Mouse (Mus musculus) embryonic facial prominence, embryonic 12.5 days (tissue): Measurements from ENCODE around the gene Ehf. TPM values are rescaled to one million over a fixed set of nuclear protein-coding genes. Genes with fewer than 3 reads are reported as not detected.

ENCODE experiments used
- ATAC-seq: fragments of 200-750 bp; cut with Nextera tagmentation; 2 replicates; pipeline ENCODE4 v1.8.0; 2017; ENCODE audit not compliant: insufficient number of reproducible peaks, insufficient read depth, low FRiP score, low TSS enrichment
- H3K27ac ChIP-seq: fragments of 300-500 bp; sonication (generic); 2 replicates; pipeline ENCODE4 v1.5.1; 2016; ENCODE audit warnings: mild to moderate bottlenecking
- H3K27me3 ChIP-seq: fragments of 300-500 bp; sonication (generic); 2 replicates; pipeline ENCODE4 v1.6.1; 2016; ENCODE audit warnings: mild to moderate bottlenecking, moderate library complexity
- H3K36me3 ChIP-seq: fragments of 300-500 bp; sonication (generic); 2 replicates; pipeline ENCODE4 v1.6.1; 2016; ENCODE audit warnings: mild to moderate bottlenecking
- H3K4me1 ChIP-seq: fragments of 300-500 bp; sonication (generic); 2 replicates; pipeline ENCODE4 v1.6.1; 2016
- H3K4me2 ChIP-seq: fragments of 300-500 bp; sonication (generic); replicated peaks from 2 replicates; pipeline ENCODE4 v1.6.1; 2016; ENCODE audit warnings: mild to moderate bottlenecking, moderate library complexity
- H3K4me3 ChIP-seq: fragments of 300-500 bp; sonication (generic); 2 replicates; pipeline ENCODE4 v1.5.1; 2016; ENCODE audit warnings: mild to moderate bottlenecking
- H3K9ac ChIP-seq: fragments of 300-500 bp; sonication (generic); 2 replicates; pipeline ENCODE4 v1.6.1; 2016; ENCODE audit warnings: mild to moderate bottlenecking, moderate library complexity
- H3K9me3 ChIP-seq: fragments of 300-500 bp; sonication (generic); 2 replicates; pipeline ENCODE4 v1.6.1; 2016; ENCODE audit warnings: mild to moderate bottlenecking, moderate library complexity
- WGBS: fragments of 180-500 bp; shearing (Covaris S2); methylation state at CpG from one replicate; pipeline ENCODE4 v1.1.7; 2016; 5-methylcytosine and 5-hydroxymethylcytosine counted together
- polyA plus RNA-seq: library from polyadenylated mRNA; unstranded; fragments of >200 nt; fragmentation: Nextera tagmentation; extraction: Ambion mirVana; gene quantifications from 2 replicates; pipeline ENCODE4 v1.2.1, GENCODE M21; 2016

Ehf gene
- polyA plus RNA-seq, 1 experiment from 2014 or later, result 1.9 TPM

DNA sequence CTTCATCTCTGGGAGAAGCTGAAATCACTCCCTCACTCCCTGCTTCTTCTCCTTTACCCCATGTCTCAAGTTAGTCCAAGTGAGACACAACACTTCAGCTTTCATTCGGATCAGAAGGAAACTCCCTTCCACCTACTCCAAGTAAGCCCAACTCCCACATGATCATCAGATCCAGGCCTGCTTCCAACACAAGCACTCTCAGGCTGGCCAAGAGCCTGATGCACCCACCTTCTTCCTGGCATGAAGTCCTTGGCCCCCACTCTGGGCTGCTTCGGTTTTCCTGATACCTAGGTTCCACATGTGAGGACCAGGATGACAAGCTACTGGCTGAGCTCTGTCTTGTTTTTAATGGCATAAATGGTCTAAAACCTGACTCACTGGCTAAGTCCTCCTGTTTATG, 28.3 kb downstream of the Ehf start:
- Histone ChIP-seq H3K9ac (no peak overlapping the region), H3K4me3 (no peak overlapping the region), H3K36me3 (no peaks in the 10 kb centered on the region), H3K27ac (no peak overlapping the region), H3K4me2 (no peak overlapping the region), H3K9me3 (no peaks in the 10 kb centered on the region), H3K27me3 (no peaks in the 10 kb centered on the region), H3K4me1 (no peaks in the 10 kb centered on the region)
- WGBS, result 86% methylated on average over 2 of the region's 2 CpGs
- ATAC-seq, result no peak

DNA sequence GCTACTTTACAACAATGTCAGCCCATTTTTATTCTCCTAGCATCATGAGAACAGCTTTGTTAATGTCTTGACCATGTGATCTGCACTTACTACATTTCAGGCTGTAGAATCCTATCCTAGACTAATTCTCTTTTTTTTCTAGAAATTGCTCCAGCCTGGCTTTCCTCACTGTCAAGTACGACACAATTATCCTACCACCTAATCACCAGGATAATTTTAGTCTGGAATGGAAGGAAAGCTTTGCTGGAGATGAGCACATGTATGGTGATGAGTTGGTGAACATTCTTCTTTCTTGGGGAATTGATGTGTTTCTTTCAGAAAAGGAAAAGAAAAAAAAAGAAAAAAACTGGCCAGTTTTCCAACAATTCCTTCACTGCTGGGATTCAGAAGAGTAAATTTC, 28.8 kb downstream of the Ehf start:
- H3K4me1 ChIP-seq, result no peaks in the 10 kb centered on the region
- whole genome bisulfite sequencing, result 75% methylated on average over 1 of the region's 1 CpGs
- no peak for ATAC-seq

GRCm38 (mm10) chr2:103271481-103271880, 31.6 kb downstream of the Ehf start:
- WGBS, result 91% methylated on average over 8 of the region's 8 CpGs
- H3K9me3 ChIP-seq, result no peaks in the 10 kb centered on the region
- no peaks in the 10 kb centered on the region for H3K36me3 ChIP-seq
- no peak overlapping the region for H3K4me2 ChIP-seq
- no peak overlapping the region for H3K4me3 ChIP-seq
- no peaks in the 10 kb centered on the region for H3K4me1 ChIP-seq
- H3K9ac ChIP-seq, result no peak overlapping the region
- H3K27me3 ChIP-seq, result no peaks in the 10 kb centered on the region
- no peak for ATAC-seq
- H3K27ac ChIP-seq, result no peak overlapping the region

More for the DNA sequence above, 28.8 kb downstream of the Ehf start:
- H3K4me3 ChIP-seq, result no peak overlapping the region
- no peak overlapping the region for H3K9ac ChIP-seq
- H3K27ac ChIP-seq, result no peak overlapping the region
- H3K4me2 ChIP-seq, result no peak overlapping the region
- no peaks in the 10 kb centered on the region for H3K36me3 ChIP-seq
- H3K27me3 ChIP-seq, result no peaks in the 10 kb centered on the region
- no peaks in the 10 kb centered on the region for H3K9me3 ChIP-seq

GRCm38 (mm10) chr2:103270556-103271160, 32.4 kb downstream of the Ehf start:
- 81% methylated on average over 5 of the region's 5 CpGs for WGBS
- no peak for ATAC-seq
- H3K27me3 ChIP-seq, result no peaks in the 10 kb centered on the region
- H3K4me1 ChIP-seq, result no peaks in the 10 kb centered on the region
- no peak overlapping the region for H3K4me3 ChIP-seq
- H3K36me3 ChIP-seq, result no peaks in the 10 kb centered on the region
- H3K9ac ChIP-seq, result no peak overlapping the region
- no peak overlapping the region for H3K27ac ChIP-seq
- H3K4me2 ChIP-seq, result no peak overlapping the region
- H3K9me3 ChIP-seq, result no peaks in the 10 kb centered on the region

DNA sequence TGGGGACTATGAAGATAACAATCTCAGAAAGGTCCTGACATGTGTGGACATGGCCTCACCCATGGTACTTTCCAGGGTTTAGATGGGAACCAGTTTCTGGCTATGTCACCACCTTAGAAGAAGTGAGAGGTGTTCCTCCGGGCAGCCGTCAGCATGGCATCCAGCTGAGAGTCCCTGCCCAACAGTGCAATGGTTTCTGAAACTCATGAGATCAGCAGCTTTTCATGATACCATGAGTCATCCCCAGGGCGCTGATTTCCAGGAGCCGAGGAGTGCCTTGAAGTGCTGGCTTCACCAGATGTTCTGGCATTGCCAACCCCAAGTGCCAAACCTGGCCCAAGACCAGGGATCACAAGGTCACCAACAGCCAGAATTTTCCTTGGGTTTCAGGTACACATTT, 64.0 kb downstream of the Ehf start:
- no peak for ATAC-seq
- H3K27me3 ChIP-seq, result no peaks in the 10 kb centered on the region

DNA sequence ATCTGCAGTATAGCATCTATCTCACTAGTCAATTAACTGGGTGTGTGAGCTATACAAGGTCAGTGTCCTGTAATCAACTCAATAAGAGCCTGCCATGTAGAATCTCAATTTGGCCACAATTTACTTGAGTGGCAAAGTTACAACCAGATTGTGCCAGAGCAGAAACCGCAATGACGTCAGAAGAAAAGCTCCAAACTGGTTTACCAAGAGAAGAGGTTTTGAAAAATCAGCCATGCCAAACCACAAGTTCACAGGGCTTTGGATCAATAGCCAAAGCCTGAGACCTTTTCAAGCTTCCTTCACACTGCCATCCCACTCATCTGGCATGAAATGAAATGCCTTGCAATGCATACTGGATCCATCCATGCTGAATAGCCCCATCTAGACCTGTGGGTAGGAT, 76.3 kb downstream of the Ehf start:
- no peak overlapping the region for H3K27ac ChIP-seq
- H3K27me3 ChIP-seq, result no peaks in the 10 kb centered on the region
- no peak overlapping the region for H3K4me2 ChIP-seq
- no peak overlapping the region for H3K4me3 ChIP-seq
- WGBS, result 94% methylated on average over 2 of the region's 2 CpGs
- no peaks in the 10 kb centered on the region for H3K36me3 ChIP-seq
- no peaks in the 10 kb centered on the region for H3K9me3 ChIP-seq
- no peak overlapping the region for H3K9ac ChIP-seq
- ATAC-seq, result no peak
- no peaks in the 10 kb centered on the region for H3K4me1 ChIP-seq

More for the DNA sequence above, 64.0 kb downstream of the Ehf start:
- H3K4me3 ChIP-seq, result no peak overlapping the region
- H3K4me2 ChIP-seq, result no peak overlapping the region
- H3K27ac ChIP-seq, result no peak overlapping the region
- WGBS, result 90% methylated on average over 4 of the region's 4 CpGs
- H3K9me3 ChIP-seq, result no peaks in the 10 kb centered on the region
- no peaks in the 10 kb centered on the region for H3K4me1 ChIP-seq
- no peak overlapping the region for H3K9ac ChIP-seq
- no peaks in the 10 kb centered on the region for H3K36me3 ChIP-seq

- 73% methylated on average over 2 of the region's 2 CpGs for WGBS
- no peak overlapping the region for H3K27ac ChIP-seq
- no peak overlapping the region for H3K4me2 ChIP-seq
- H3K36me3 ChIP-seq, result no peaks in the 10 kb centered on the region
- H3K9ac ChIP-seq, result no peak overlapping the region
- no peak overlapping the region for H3K4me3 ChIP-seq
- no peaks in the 10 kb centered on the region for H3K27me3 ChIP-seq
- no peaks in the 10 kb centered on the region for H3K9me3 ChIP-seq
- H3K4me1 ChIP-seq, result no peaks in the 10 kb centered on the region
- no peak for ATAC-seq
Measured at GRCm38 (mm10) chr2:103220871-103221270, 82.2 kb downstream of the Ehf start.

DNA sequence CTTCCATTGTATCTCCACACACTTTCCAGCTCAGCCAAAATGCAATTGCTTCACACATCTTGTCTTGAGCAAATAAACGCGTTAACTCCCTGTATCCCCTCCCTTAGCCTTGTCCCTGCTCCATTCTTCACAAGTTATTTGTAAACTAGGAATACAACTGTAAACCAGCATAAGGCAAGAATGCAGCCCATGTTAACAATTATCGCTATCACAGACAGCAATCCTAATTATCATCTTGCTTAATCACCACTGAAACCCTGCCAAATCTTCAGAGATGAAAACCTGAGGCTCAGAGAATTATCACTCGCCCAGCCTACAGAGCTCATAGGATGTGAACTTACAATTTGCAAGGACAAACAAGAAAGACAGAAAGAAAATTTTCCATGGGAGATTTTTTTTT, 84.8 kb downstream of the Ehf start:
- WGBS, result 90% methylated on average over 4 of the region's 4 CpGs
- Histone ChIP-seq H3K27ac (no peak overlapping the region), H3K4me1 (no peaks in the 10 kb centered on the region; the same call in 1 of the 2 replicates), H3K9me3 (no peaks in the 10 kb centered on the region), H3K27me3 (no peaks in the 10 kb centered on the region), H3K4me3 (no peak overlapping the region), H3K36me3 (no peaks in the 10 kb centered on the region), H3K9ac (no peak overlapping the region), H3K4me2 (no peak overlapping the region)
- no peak for ATAC-seq

- no peak overlapping the region for H3K4me3 ChIP-seq
- ATAC-seq, result no peak
- 86% methylated on average over 4 of the region's 4 CpGs for WGBS
Measured at GRCm38 (mm10) chr2:103215801-103216200, 87.3 kb downstream of the Ehf start.

DNA sequence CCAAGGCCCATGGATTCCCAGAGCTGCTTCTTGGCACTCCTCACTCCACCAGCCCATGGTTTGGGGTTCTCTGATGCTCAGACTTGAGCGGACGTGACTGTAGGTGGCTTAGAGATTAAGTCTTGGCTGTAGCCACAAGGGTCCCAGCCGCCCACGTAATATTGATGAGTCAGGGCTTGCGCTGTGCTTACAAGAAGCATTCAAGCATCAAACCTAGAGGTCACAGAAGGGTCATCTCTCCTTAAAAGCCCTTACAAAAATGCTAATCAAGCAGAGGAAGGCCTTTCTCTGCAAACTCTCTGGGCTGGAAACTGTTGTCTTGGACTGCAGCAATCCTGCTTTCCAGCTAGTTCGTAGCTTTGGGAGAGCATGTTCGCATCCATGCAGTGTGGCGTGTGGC, 88.2 kb downstream of the Ehf start:
- ATAC-seq, result no peak
- H3K27me3 ChIP-seq, result no peaks in the 10 kb centered on the region
- no peak overlapping the region for H3K4me2 ChIP-seq
- no peaks in the 10 kb centered on the region; the same call in 1 of the 2 replicates for H3K4me1 ChIP-seq
- H3K36me3 ChIP-seq, result no peaks in the 10 kb centered on the region
- no peaks in the 10 kb centered on the region for H3K9me3 ChIP-seq
- no peak overlapping the region for H3K9ac ChIP-seq
- 82% methylated on average over 8 of the region's 8 CpGs for WGBS
- no peak overlapping the region for H3K4me3 ChIP-seq
- no peak overlapping the region for H3K27ac ChIP-seq

More at GRCm38 (mm10) chr2:103215801-103216200, 87.3 kb downstream of the Ehf start:
- H3K9me3 ChIP-seq, result no peaks in the 10 kb centered on the region
- no peaks in the 10 kb centered on the region for H3K27me3 ChIP-seq
- H3K4me2 ChIP-seq, result no peak overlapping the region
- no peak overlapping the region for H3K9ac ChIP-seq
- H3K4me1 ChIP-seq, result no peaks in the 10 kb centered on the region; the same call in 1 of the 2 replicates
- no peak overlapping the region for H3K27ac ChIP-seq
- no peaks in the 10 kb centered on the region for H3K36me3 ChIP-seq

- no peaks in the 10 kb centered on the region for H3K9me3 ChIP-seq
- no peaks in the 10 kb centered on the region for H3K27me3 ChIP-seq
- H3K4me2 ChIP-seq, result no peak overlapping the region
- H3K9ac ChIP-seq, result no peak overlapping the region
- WGBS, result 59% methylated on average over 1 of the region's 1 CpGs
- ATAC-seq, result no peak
- no peak overlapping the region for H3K27ac ChIP-seq
- H3K4me3 ChIP-seq, result no peak overlapping the region
- H3K4me1 ChIP-seq, result no peaks in the 10 kb centered on the region; the same call in 1 of the 2 replicates
- no peaks in the 10 kb centered on the region for H3K36me3 ChIP-seq
Measured at GRCm38 (mm10) chr2:103213547-103213946, 89.5 kb downstream of the Ehf start.
